Mouse (Mus musculus) testis, postnatal 14 days (tissue): Measurements from ENCODE around the gene Timm17b.
"Not testable (repeated sequence)": the region's sequence is repeated elsewhere in the genome, so short reads cannot be mapped to it uniquely, and the experiment has no call there.

Experiments
- DNase-seq: peaks from one replicate; pipeline ENCODE4 v3.0.0; 2021; ENCODE audit warnings: low spot score

Timm17b gene

DNA sequence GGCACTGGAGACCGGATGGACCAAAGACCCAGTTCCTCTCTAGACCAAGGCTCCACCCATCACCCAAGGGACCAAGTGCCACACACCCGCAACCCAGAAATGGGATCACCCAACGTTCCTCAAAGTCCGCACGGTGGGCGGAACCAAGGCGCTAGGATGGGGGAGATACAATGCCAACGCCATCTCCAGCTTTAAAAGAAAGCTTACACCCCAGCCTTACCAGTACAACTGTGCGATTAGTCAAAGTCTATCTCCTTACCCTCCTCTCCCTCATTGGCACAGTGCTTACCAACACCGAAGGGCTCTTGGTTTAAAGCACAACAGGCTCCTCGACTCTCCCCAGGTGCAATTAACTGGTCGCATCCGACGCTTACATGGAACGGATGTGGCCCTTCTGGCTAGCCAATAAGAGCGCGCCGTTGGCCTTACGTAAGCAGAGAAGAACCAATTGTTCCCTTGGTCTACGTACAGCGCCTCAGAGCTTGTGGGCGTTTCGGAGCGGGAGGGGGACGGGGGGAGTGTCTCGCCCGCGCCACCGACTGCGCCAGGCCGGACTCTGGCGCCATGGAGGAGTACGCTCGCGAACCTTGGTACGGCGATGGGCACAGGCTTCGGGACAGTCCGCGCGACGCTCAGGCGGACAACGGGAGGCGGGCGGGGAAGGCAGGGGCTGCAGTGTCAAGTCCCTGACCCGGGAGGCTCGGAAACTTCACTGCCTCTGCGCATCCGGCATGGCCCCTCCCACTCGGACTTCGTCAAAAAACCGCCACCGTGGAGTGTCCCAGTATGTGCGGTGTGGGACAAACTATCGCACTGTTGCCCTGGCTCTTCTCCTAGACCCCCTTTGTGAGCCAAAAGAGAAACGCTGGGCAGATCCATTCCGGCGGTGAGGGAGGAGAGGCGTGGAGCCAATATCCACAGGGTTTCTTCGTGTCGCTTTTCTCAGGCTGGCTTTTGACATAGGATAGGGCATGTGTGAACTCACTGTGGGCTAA is at the start of gene Timm17b, which contains the start of gene Pqbp1:
Timm17b (plus strand) TSS at position 478 of the 995 bp plus-strand sequence.
Pqbp1 (minus strand) TSS at position 390 of the 995 bp plus-strand sequence.
- peak; percentile 91 for DNase-seq

DNA sequence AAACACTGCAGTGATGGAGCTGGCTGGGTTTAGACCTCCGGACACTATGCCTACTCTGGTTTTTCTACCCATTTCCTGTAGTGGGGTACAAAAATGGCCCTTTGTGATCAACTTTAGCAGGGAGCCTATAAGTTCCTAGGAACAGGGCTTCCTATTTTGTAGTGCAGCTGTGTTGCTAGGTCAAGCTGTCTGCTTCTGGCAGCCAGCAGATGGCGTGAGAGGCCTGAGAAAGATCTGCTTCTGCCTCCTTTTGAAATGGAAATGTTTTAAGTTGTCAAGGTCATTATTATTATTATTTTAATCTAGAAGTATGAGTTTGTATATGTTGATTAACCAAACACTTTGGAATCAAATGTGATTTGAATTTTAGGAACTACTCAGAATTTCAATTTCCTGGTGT is 44.6 kb upstream of the Timm17b start:
- DNase-seq: no peak

DNA sequence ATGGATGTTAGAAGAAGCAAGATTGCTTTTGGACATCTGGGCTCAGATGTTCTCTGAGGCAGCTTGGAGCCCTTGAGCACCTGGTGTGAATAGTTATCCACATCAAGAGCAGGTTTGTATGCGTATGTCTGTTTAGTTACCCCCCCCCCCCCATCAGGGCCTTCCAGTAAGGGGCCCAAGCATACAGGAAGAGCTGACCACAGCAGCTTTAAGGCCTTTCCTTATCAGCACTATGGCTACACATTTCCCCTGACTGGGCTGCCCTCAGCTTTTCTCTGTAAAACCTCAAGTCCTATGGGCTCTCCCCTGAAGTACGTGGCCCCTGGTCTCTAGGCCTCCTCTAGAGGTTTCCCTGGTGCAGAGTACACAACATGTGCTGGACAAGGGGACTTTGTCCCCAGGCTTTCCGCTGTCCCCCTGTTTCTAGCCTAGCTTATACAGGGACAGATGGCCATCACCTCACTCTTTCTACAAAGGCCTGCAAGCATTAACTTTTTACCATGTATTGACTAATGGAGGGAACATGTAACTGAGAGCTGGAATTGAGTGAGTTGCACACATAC is 39.9 kb upstream of the Timm17b start:
- DNase-seq: no peak

DNA sequence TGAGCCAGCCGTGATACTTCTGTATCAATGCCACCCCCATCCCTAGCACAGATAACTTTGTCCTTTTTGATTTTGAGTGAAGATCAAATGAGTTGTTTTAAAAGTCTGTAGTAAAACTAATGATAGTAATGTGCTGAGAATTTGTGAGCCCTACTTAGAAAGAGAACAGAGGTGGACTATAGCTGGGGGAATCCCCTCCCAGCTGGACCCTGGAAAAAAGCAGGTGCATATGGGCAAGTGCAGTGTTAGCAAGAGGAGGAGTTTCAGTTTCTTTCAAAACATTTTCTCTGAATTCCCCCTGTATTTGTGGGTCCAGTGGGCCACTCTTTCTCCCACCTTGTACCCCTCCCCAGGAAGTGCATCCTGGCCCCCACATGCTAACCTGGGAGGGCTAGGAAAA is 36.0 kb upstream of the Timm17b start:
- DNase-seq: no peak

DNA sequence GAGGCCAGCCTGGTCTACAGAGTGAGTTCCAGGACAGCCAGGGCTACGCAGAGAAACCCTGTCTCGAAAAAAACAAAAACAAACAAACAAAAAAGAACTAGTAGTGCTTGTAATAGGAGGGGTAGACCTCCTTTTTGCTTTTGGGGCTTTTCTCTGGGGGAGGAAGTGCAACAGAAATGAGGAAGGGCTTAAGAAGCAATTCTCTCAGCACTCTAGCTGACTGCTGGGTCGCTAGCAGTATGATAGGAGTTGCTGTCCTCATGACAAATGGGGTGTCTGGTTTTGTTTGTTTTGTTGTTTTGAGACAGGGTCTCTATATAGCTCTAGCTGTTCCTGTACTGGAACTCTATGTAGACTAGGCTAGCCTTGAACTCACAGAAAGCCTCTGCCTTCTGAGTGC is 34.6 kb upstream of the Timm17b start:
- no peak for DNase-seq

DNA sequence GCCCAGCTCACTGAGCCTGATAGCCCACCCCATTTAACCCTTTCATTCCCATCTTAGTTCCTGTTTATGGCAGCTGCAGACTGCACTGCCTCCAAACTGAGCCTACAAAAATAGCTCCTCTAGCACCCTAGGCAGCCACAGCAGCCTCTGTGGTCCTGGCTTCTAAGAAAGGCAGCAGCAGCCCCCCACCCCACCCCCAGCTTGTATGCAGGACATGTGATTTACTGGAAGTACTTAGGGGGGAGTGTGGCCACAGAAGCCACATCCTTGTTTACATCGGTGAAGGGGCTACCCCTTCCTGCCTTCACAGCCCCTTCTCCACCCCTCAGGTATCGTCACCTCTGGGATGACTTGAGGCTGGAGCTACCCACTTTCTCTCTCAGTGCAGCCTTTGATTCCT is 33.8 kb upstream of the Timm17b start:
- DNase-seq: no peak

DNA sequence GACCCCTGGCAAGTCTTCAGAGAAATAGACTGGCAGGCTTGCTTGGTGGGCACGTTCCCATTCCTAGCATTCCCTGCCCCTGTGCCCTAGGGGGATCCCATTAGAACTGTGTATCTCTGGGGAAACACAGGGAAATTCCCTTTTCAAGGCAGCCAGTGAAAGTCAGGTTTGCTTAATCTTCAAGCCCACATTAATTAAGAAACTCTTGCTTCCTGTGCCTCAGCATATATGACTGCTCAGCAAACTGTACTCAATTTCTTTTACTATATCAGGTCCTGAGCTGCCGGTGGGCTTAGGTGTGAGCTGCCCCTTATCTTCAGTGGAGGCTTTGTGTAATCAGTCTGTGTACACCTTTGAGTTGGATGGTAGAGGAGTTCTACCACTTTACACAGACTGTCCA is 33.4 kb upstream of the Timm17b start:
- DNase-seq: no peak

DNA sequence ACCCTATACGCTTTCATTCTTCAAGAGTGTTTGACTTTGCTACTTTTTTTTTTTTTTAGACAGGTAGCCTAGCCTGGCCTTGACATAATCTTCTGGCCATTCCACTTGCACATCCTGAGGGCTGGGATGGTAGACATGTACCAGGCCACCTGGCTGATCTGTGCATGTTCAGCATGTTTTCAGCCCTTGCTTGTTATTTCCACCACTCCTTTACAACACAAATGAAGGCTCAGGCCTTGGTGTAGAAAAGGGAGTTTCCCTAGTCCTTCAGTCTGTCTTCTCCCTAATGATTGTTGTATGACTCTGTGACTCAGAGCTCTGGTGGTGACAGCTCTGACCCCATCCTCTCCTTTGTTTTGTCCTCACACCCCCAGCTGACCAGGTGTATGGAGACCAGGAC is 32.0 kb upstream of the Timm17b start:
- DNase-seq: no peak

DNA sequence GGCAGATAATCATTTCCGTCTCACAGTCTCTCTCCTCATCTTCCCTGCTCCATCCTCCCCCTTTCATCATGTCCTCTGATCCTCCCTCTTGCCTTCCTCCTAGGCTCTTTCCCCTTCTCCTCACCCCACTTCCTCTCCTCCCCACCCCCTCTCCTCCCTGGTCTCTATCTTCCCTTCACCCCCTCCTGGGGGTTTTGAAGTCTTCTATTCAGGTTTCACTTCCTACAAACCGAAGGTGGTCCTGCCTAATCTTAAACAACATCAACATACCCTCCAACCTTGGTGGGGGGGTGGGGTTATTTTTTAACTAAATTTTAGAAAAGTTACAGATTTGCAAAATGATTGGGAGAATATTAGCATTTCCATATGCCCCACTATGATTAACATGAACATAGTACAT is 30.7 kb upstream of the Timm17b start:
- no peak for DNase-seq

DNA sequence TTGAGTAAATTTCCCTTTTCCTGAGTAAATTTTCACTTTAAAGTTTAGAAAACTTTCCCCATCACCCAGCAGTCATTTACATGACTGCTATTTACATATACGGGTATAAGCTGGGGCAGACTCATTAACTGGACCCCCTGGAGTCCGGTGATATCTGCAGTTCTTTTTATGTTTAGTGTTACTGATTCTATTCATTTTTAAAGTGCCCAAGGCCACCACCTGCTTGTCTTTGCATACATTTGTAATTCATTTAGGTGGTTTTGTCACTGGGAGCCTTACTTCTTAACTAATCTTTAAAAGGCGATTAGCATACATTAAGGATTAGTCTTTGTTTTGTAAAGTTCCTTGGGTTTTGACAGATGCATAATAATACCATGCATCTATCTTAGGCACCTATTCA is 29.3 kb upstream of the Timm17b start:
- no peak for DNase-seq

DNA sequence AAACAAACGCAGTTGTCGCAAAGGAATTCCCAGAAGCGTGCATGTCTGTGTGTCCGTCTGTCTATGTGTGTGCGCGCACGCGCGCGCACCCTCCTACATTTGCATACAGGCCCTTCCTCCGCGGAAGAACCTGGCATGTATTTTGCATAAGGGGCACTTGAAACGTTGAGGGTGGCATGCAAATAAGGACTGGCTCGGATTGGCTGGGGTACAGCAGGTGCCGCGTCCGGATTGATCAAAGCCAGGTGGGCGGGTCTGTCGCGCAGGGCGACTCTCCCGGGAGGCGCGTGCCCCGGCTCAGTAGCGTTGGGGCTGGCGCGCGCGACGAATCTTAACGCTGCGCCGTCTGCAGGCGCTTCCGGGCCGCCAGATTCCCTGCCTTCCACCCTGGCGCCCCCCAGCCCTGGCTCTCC is 21.1 kb upstream of the Timm17b start, which contains the start of gene Pim2:
Pim2 (plus strand) TSS at position 256 of the 413 bp plus-strand sequence.
- DNase-seq: peak; percentile 84

DNA sequence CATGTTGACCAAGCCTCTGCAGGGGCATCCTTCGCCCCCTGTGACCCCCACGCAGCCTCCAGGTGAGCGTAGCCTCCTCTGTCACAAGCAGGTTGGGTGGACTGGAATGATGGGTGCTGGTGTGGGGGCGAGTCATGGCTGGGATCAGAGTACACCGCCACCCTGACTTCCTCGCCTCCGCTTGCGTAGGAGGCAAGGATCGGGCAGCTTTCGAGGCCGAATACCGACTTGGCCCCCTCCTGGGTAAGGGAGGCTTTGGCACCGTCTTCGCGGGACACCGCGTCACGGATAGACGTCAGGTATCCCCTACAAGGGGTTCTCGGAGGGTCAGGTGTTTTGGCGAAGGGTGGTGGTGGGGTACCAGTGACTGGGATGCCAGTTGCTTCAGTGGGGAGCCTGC is 20.7 kb upstream of the Timm17b start:
- no peak for DNase-seq

DNA sequence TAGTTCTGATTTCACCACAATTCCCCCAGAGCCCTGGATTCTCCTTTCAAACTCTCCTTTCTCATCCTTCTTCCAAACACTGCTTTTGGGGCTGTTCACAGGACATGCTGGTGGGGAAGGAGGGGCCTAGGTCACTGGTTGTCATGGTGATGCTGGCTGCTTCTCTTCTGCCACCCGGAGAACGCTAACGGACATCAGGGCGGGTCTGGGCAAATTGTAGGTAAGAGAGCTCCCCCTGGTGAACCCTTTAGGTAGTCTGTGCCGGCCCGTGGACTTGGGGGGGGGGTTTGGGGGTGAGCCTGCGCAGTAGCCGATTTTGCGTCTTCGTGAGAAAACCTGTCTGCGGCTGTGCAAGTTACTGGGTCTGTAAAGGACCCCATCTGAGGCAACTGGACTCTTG is 19.3 kb upstream of the Timm17b start:
- peak; percentile 52 for DNase-seq

DNA sequence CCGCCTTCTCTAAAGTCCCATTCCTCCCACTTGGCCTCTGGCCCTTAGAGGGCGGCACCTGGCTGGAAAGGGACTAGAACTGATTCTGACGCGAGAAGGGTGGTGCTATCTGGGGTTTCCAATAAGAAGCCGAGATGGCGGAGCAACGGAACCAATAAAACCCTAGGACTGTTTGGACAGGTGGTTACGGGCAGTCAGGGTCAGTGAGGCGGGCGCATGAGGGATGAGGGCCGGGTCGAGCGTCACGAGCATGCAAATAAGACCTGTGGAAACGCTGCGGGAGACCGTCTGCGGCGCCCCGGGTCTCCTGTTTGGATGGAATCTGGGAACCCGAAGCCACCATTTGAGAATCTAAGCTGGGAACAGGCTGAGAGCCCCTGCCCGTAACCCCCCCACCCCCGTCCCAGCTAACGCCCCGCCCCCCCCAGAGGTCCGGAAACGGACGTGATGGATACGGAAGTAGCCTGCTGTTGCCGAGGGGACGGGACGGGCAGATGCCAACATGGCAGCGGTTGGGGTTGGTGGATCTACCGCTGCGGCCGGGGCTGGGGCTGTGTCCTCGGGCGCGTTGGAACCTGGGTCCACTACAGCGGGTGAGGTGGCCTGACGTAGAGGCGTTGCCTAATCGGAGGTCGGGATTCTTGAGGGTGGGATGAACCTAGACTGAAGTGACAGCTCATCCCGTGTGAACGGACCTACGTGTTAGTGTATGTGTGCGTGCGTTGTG is 15.2 kb upstream of the Timm17b start, which contains the start of gene Slc35a2:
Slc35a2 (plus strand) TSS at position 188 of the 727 bp plus-strand sequence.
- peak; percentile 84 for DNase-seq

DNA sequence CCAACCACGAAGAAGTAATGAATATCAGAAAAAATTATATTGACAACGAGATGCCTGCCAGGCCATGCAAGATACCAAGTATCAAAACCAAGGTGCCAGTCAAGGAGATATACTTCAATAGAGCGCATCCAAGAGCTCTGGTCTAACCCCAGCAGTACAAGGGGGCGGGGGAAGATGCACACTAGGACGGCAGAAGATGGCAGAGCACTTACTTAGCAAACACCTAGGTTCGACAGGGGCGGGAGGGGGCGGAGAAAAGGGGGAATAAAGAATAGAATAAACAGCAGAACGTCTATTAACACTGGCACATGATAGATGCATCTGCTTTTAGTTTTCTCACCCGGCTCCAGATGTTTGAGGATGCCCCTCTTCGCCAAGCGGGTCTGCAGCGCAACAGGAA is 946 bp upstream of the Timm17b start:
- no peak for DNase-seq

DNA sequence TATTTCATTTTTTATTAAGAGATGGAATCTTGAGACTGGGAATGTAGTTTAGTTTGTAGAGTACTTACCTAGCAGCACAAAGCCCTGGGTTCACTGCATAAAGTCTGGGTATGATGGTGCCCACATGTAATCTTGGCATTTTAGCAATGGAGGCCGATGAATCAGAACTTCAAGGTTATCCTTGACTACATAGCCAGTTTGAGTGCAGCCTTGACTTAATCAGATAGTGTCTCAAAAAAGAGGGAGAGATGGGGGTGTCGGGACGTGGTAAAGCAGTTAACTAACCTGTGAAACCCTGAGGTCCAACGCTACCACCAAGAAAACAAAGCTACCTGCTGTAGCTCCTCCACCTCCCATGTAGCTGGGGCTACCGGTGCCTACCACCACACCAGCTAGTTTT is 5.3 kb downstream of the Timm17b start:
- DNase-seq: no peak

DNA sequence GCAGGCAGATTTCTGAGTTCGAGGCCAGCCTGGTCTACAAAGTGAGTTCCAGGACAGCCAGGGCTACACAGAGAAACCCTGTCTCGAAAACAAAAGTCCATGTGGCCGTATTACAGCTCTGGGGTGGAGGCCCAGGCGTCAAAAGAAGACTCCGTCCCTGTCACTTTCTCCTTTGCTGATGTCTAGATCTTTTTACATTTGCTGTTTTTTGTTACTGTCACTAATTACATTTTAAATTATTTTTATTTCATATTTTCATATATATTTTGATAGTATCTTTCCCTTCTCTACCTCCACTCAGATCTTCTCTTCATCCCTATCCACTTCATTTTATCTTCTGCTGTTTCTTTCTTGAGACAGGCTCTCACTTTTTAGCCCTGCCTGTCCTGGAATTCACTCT is 8.6 kb downstream of the Timm17b start, which contains the start of gene Gm10491:
Gm10491 (minus strand) TSS at position 101 of the 400 bp plus-strand sequence.
- no peak for DNase-seq

DNA sequence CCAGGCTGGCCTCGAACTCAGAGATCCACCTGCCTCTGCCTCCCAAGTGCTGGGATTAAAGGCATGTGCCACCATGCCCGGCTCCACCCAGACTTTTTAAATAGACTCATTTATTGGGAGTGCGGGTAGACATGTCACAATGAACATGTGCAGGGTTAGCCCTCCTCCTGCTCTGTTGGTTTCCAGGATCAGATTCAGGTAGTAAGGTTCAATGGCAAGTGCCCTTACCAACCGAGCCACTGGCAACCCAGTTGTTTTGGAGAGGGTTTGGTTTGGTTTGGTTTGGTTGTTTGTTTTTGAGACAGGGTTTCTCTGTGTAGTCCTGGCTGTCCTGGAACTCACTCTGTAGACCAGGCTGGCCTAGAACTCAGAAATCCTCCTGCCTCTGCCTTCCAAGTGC is 10.1 kb downstream of the Timm17b start, which contains the start of gene Gm10490:
Gm10490 (plus strand) TSS at position 301 of the 400 bp plus-strand sequence.
- not testable (repeated sequence) for DNase-seq

DNA sequence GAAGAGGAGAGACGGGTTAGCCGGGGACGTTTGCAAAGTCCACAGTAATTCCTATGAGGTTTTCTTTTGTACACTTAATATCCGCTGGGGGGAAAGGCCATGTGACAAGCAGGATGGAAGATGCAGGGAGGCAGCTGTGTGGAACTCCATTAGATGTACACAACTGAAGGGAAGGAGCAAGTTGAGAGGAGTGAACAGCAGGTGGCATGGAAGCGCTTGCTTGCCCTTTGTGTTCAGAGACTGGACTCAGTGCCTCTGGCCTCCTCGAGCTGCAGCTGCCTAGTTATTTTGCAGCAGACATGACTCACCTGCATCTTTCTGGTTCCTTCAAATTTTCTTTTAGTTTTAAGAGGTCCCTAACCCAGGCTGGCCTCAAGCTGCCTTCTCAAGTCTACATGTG is 11.3 kb downstream of the Timm17b start:
- DNase-seq: no peak

DNA sequence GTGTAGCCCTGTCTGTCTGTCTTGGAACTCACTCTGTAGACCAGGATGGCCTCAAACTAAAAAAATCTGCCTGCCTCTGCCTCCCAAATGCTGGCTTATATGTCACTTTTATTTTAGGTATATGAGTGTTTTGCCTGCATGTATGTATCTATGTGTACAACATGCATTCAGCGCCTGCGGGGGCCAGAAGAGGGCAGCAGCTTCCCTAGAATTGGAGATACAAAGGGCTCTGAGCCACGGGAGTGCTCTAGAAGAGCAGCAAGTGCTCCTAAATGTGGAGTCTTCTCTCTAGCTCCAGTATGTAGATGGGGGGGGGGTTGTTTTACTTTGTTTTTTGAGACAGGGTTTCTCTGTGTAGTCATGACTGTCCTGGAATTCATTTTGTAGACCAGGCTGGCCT is 16.5 kb downstream of the Timm17b start:
- DNase-seq: not testable (repeated sequence)

DNA sequence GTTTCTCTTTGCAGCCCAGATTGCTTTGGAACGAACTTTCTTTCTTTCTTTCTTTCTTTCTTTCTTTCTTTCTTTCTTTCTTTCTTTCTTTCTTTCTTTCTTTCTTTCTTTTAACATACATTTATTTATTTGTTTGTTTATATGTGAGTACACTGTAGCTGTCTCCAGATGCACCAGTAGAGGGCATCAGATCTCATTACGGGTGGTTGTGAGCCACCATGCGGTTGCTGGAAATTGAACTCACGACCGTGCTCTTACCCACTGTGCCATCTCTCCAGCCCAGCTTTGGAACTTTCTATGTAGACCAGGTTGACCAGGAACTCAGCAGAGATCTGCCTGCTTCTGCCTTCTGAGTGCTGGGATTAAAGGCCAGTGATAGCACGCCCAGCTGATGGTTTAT is 18.8 kb downstream of the Timm17b start:
- not testable (repeated sequence) for DNase-seq
